Mouse (Mus musculus) heart, embryonic 11.5 days (tissue): Measurements from ENCODE around the gene Spr. TPM values are rescaled to one million over a fixed set of nuclear protein-coding genes. Genes with fewer than 3 reads are reported as not detected.

ENCODE experiments used
- ATAC-seq: fragments of 200-750 bp; cut with Nextera tagmentation; replicated peaks from 2 replicates; pipeline ENCODE4 v1.8.0; 2017; ENCODE audit warnings: moderate library complexity; ENCODE audit not compliant: insufficient number of reproducible peaks, low FRiP score, low TSS enrichment
- H3K27ac ChIP-seq: fragments of 300-500 bp; sonication (generic); 2 replicates; pipeline ENCODE4 v1.5.1; 2014; ENCODE audit warnings: mild to moderate bottlenecking, low read depth, low read length
- H3K27me3 ChIP-seq: fragments of 300-500 bp; sonication (generic); 2 replicates; pipeline ENCODE4 v1.6.1; 2014; ENCODE audit warnings: mild to moderate bottlenecking, low read length, mixed read lengths; ENCODE audit not compliant: control insufficient read depth, insufficient read depth
- H3K36me3 ChIP-seq: fragments of 300-500 bp; sonication (generic); 2 replicates; pipeline ENCODE4 v1.6.1; 2014; ENCODE audit warnings: mild to moderate bottlenecking, low read length, moderate library complexity, mixed read lengths; ENCODE audit not compliant: control insufficient read depth, insufficient read depth
- H3K4me1 ChIP-seq: fragments of 300-500 bp; sonication (generic); 2 replicates; pipeline ENCODE4 v1.6.1; 2014; ENCODE audit warnings: low read length; ENCODE audit not compliant: control insufficient read depth, insufficient read depth
- H3K4me2 ChIP-seq: fragments of 300-500 bp; sonication (generic); 2 replicates; pipeline ENCODE4 v1.6.1; 2014; ENCODE audit warnings: mild to moderate bottlenecking, moderate library complexity
- H3K4me3 ChIP-seq: fragments of 300-500 bp; sonication (generic); 2 replicates; pipeline ENCODE4 v1.5.1; 2014; ENCODE audit warnings: low read depth, low read length
- H3K9ac ChIP-seq: fragments of 300-500 bp; sonication (generic); 2 replicates; pipeline ENCODE4 v1.6.1; 2014; ENCODE audit warnings: mild to moderate bottlenecking, low read depth, low read length, moderate library complexity
- H3K9me3 ChIP-seq: fragments of 300-500 bp; sonication (generic); replicated peaks from 2 replicates; pipeline ENCODE4 v1.6.1; 2016; ENCODE audit warnings: low read length; ENCODE audit not compliant: control insufficient read depth
- WGBS: fragments of 180-500 bp; shearing (Covaris S2); extraction: QIAGEN DNeasy Blood & Tissue Kit; methylation state at CpG from one replicate; pipeline ENCODE4 v1.1.7; 2014; ENCODE audit not compliant: insufficient replicate concordance; 5-methylcytosine and 5-hydroxymethylcytosine counted together
- polyA plus RNA-seq: library from polyadenylated mRNA; unstranded; fragments of >200 nt; fragmentation: Nextera tagmentation; extraction: Ambion mirVana; gene quantifications from 2 replicates; pipeline ENCODE4 v1.2.1, GENCODE M21; 2014

The Spr gene
- polyA plus RNA-seq, 1 experiment from 2014 or later: 82.7 TPM

DNA sequence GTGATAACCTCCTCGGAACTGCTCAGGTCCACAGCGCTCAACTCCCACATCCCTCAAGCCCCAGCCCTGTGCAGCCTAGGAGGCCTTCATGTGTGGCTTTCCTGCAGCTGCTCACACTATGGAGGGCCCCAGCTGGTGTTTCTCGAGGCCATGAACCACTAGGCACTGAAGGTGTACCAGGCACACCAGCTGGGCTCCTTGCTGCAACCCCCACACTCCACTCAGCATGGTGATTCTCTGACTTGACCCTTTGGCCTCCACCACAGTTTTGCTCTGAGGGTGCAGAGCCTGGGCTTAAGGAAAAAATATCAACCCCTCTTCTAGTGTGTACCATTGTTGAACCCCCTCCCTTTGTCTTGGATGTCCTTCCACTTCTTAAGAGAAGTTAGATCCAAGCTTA, 34.2 kb downstream of the Spr start:
- Histone ChIP-seq H3K4me2 (no peak overlapping the region), H3K9me3 (no peaks in the 10 kb centered on the region), H3K36me3 (no peaks in the 10 kb centered on the region), H3K4me3 (no peak overlapping the region), H3K27ac (no peak overlapping the region), H3K4me1 (peaks cover 2% of the 10 kb centered on the region; the same call in 1 of the 2 replicates), H3K27me3 (no peaks in the 10 kb centered on the region), H3K9ac (no peak overlapping the region)
- ATAC-seq: no peak
- 88% methylated on average over 3 of the region's 3 CpGs for WGBS

GRCm38 (mm10) chr6:85096441-85096840, 41.1 kb downstream of the Spr start:
- H3K4me2 ChIP-seq: no peak overlapping the region
- H3K4me3 ChIP-seq: no peak overlapping the region
- H3K4me1 ChIP-seq: peaks cover 2% of the 10 kb centered on the region; the same call in 1 of the 2 replicates
- no peak overlapping the region for H3K27ac ChIP-seq
- no peak for ATAC-seq
- no peaks in the 10 kb centered on the region for H3K36me3 ChIP-seq
- no peak overlapping the region for H3K9ac ChIP-seq
- H3K27me3 ChIP-seq: no peaks in the 10 kb centered on the region
- no peaks in the 10 kb centered on the region for H3K9me3 ChIP-seq
- WGBS: 66% methylated on average over 2 of the region's 2 CpGs

- Histone ChIP-seq H3K9ac (no peak overlapping the region), H3K4me3 (no peak overlapping the region), H3K27me3 (no peaks in the 10 kb centered on the region), H3K9me3 (no peaks in the 10 kb centered on the region), H3K27ac (no peak overlapping the region), H3K4me2 (no peak overlapping the region), H3K4me1 (no peaks in the 10 kb centered on the region), H3K36me3 (no peaks in the 10 kb centered on the region)
- 72% methylated on average over 4 of the region's 4 CpGs for WGBS
- no peak for ATAC-seq
These were observed 50.1 kb downstream of the Spr start for GRCm38 (mm10) chr6:85087425-85087824.

- no peaks in the 10 kb centered on the region for H3K27me3 ChIP-seq
- no peak overlapping the region for H3K4me2 ChIP-seq
- no peak overlapping the region for H3K4me3 ChIP-seq
- no peak for ATAC-seq
- no peak overlapping the region for H3K9ac ChIP-seq
- H3K27ac ChIP-seq: no peak overlapping the region
- WGBS: 52% methylated on average over 3 of the region's 3 CpGs
- H3K9me3 ChIP-seq: no peaks in the 10 kb centered on the region
- no peaks in the 10 kb centered on the region for H3K36me3 ChIP-seq
- no peaks in the 10 kb centered on the region for H3K4me1 ChIP-seq
These were observed 50.9 kb downstream of the Spr start for GRCm38 (mm10) chr6:85086645-85087044.

Other genes with a start within 250 kb of the Spr start
- 22.7 and 24.2 TPM in 2 replicates for gene Exoc6b, start 68.3 kb downstream of the Spr start, polyA plus RNA-seq
- gene Emx1, start 49.7 kb upstream of the Spr start, polyA plus RNA-seq: not detected in 2 replicates
- 3.6 and 5.6 TPM in 2 replicates for gene Sfxn5, start 195.7 kb upstream of the Spr start, polyA plus RNA-seq
- 16.1 and 17.5 TPM in 2 replicates for gene Rab11fip5, start 236.9 kb upstream of the Spr start, polyA plus RNA-seq